Comparison of ENCODE assay signal across 10 mouse cellular contexts in genomic region chr1:150681006-150681405, GRCm38 (mm10).
DNase-seq lines count a peak whose midpoint lies in the region; ATAC-seq and TF ChIP-seq lines count a peak whose summit lies in the region.
"Had no signal": no experiment of that assay in that cellular context is flagged by ENCODE, and none has a peak within 500 bp of the region (broad histone marks: within the 10 kb centered on the region; RNA-seq: fewer than 3 reads in every experiment).

No protein-coding gene starts in this region.

- H3K4me3 ChIP-seq in hindbrain, embryonic 15.5 days: no peak overlapping the region
- H3K4me3 ChIP-seq in hindbrain, embryonic 12.5 days: no peak overlapping the region
- no peak overlapping the region for H3K4me3 ChIP-seq in embryonic facial prominence, embryonic 12.5 days
- H3K4me3 ChIP-seq in intestine, postnatal 0 days (ENCODE audit: low read depth, low read length): no peak overlapping the region
- H3K4me3 ChIP-seq: heart, embryonic 15.5 days; kidney, embryonic 15.5 days had no signal

- H3K9me3 ChIP-seq in hindbrain, embryonic 15.5 days: no peaks in the 10 kb centered on the region
- H3K9me3 ChIP-seq in hindbrain, embryonic 12.5 days (replicated peaks): no peaks in the 10 kb centered on the region
- H3K9me3 ChIP-seq in embryonic facial prominence, embryonic 12.5 days: no peaks in the 10 kb centered on the region
- H3K9me3 ChIP-seq in intestine, postnatal 0 days (ENCODE audit: control insufficient read depth): no peaks in the 10 kb centered on the region
- H3K9me3 ChIP-seq: heart, embryonic 15.5 days; kidney, embryonic 15.5 days had no signal

- no peaks in the 10 kb centered on the region for H3K27me3 ChIP-seq in hindbrain, embryonic 15.5 days
- no peaks in the 10 kb centered on the region for H3K27me3 ChIP-seq in hindbrain, embryonic 12.5 days
- H3K27me3 ChIP-seq in embryonic facial prominence, embryonic 12.5 days: no peaks in the 10 kb centered on the region
- H3K27me3 ChIP-seq in intestine, postnatal 0 days (replicated peaks; ENCODE audit: control insufficient read depth, insufficient read depth, low read length): no peaks in the 10 kb centered on the region
- H3K27me3 ChIP-seq: heart, embryonic 15.5 days; kidney, embryonic 15.5 days had no signal

- H3K36me3 ChIP-seq in hindbrain, embryonic 15.5 days: no peaks in the 10 kb centered on the region
- no peaks in the 10 kb centered on the region for H3K36me3 ChIP-seq in hindbrain, embryonic 12.5 days
- peaks cover 11% of the 10 kb centered on the region; the same call in 1 of the 2 replicates for H3K36me3 ChIP-seq in embryonic facial prominence, embryonic 12.5 days
- no peaks in the 10 kb centered on the region for H3K36me3 ChIP-seq in intestine, postnatal 0 days (ENCODE audit: control insufficient read depth, insufficient read depth)

- peak; percentile 22 to 25 for DNase-seq in right cerebral cortex, postnatal 10 days (ENCODE audit: low spot score in 2 of 2)
- no peak for DNase-seq in right cerebral cortex, adult 18-20 months
- DNase-seq in lung, postnatal 4 days: peak; percentile 9 to 26
- no peak for DNase-seq in retina, postnatal 1 day

- H3K4me2 ChIP-seq in hindbrain, embryonic 15.5 days: no peak overlapping the region
- H3K4me2 ChIP-seq in hindbrain, embryonic 12.5 days (replicated peaks): no peak overlapping the region
- H3K4me2 ChIP-seq in embryonic facial prominence, embryonic 12.5 days (replicated peaks): no peak overlapping the region
- H3K4me2 ChIP-seq in intestine, postnatal 0 days (replicated peaks; ENCODE audit: low read depth): no peak overlapping the region
- H3K4me2 ChIP-seq: heart, embryonic 15.5 days; kidney, embryonic 15.5 days had no signal

- WGBS in hindbrain, embryonic 15.5 days: 77% methylated on average over 15 of the region's 15 CpGs
- 83% methylated on average over 15 of the region's 15 CpGs for WGBS in hindbrain, embryonic 12.5 days
- WGBS in embryonic facial prominence, embryonic 12.5 days: 69% methylated on average over 15 of the region's 15 CpGs
- 74% methylated on average over 15 of the region's 15 CpGs for WGBS in intestine, postnatal 0 days

- H3K27ac ChIP-seq in hindbrain, embryonic 15.5 days (replicated peaks): peak overlapping the region; percentile 43
- H3K27ac ChIP-seq in hindbrain, embryonic 12.5 days: no peak overlapping the region
- peak overlapping the region; percentile 23; the same call in 1 of the 2 replicates for H3K27ac ChIP-seq in embryonic facial prominence, embryonic 12.5 days
- H3K27ac ChIP-seq in intestine, postnatal 0 days (ENCODE audit: low read depth, low read length): no peak overlapping the region
- H3K27ac ChIP-seq: heart, embryonic 15.5 days; kidney, embryonic 15.5 days had no signal

- TF ChIP-seq CTCF in intestine, postnatal 0 days (IDR thresholded peaks at IDR 0.05; ENCODE audit: low read depth): no peak

- no peak overlapping the region for H3K9ac ChIP-seq in hindbrain, embryonic 15.5 days
- no peak overlapping the region for H3K9ac ChIP-seq in hindbrain, embryonic 12.5 days
- no peak overlapping the region for H3K9ac ChIP-seq in embryonic facial prominence, embryonic 12.5 days
- H3K9ac ChIP-seq in intestine, postnatal 0 days (ENCODE audit: low read depth, low read length): no peak overlapping the region
- H3K9ac ChIP-seq: heart, embryonic 15.5 days; kidney, embryonic 15.5 days had no signal

- no peaks in the 10 kb centered on the region for H3K4me1 ChIP-seq in hindbrain, embryonic 15.5 days (replicated peaks)
- H3K4me1 ChIP-seq in hindbrain, embryonic 12.5 days: no peaks in the 10 kb centered on the region
- H3K4me1 ChIP-seq in embryonic facial prominence, embryonic 12.5 days: peaks cover 16% of the 10 kb centered on the region
- no peaks in the 10 kb centered on the region for H3K4me1 ChIP-seq in intestine, postnatal 0 days (replicated peaks; ENCODE audit: control insufficient read depth, insufficient read depth, low read length)
- H3K4me1 ChIP-seq: heart, embryonic 15.5 days; kidney, embryonic 15.5 days had no signal

- ATAC-seq in hindbrain, embryonic 15.5 days (ENCODE audit: low FRiP score, low read depth): peak; percentile 51; the same call in 1 of the 2 replicates
- ATAC-seq in hindbrain, embryonic 12.5 days (ENCODE audit: low FRiP score): no peak
- no peak for ATAC-seq in embryonic facial prominence, embryonic 12.5 days (ENCODE audit: insufficient number of reproducible peaks, insufficient read depth, low FRiP score, low TSS enrichment)
- ATAC-seq in intestine, postnatal 0 days: no peak

Comparison
In these comparisons a context has a peak if more than half of its experiments do, and no peak if none do; other contexts are left out.
1. H3K27ac ChIP-seq: peak in hindbrain, embryonic 15.5 days (single experiment) and embryonic facial prominence, embryonic 12.5 days (single experiment); none in hindbrain, embryonic 12.5 days (single experiment) and intestine, postnatal 0 days (single experiment).
2. DNase-seq: peak in right cerebral cortex, postnatal 10 days (2 of 2) and lung, postnatal 4 days (2 of 2); none in right cerebral cortex, adult 18-20 months (single experiment) and retina, postnatal 1 day (single experiment).